Mouse (Mus musculus): ENCODE data around the gene Ppt1. TPM values are rescaled to one million over a fixed set of nuclear protein-coding genes. Genes with fewer than 3 reads are reported as not detected.

The Ppt1 gene
- polyA plus RNA-seq, 1 experiment from 2014 or later: 60.7 TPM

- H3K4me3 ChIP-seq: no peak overlapping the region
- WGBS: 65% methylated on average over 6 of the region's 6 CpGs
- no peak overlapping the region for H3K9ac ChIP-seq
- H3K9me3 ChIP-seq (replicated peaks): 0 out of 2 replicates have a peak, but pooled peaks cover 3% of the 10 kb centered on the region
- H3K27me3 ChIP-seq (replicated peaks): no peaks in the 10 kb centered on the region
- peaks cover 11% of the 10 kb centered on the region for H3K36me3 ChIP-seq
- H3K4me2 ChIP-seq: peak overlapping the region; percentile 78
- H3K27ac ChIP-seq (ENCODE audit: poor library complexity, severe bottlenecking): no peak overlapping the region
- peaks cover 16% of the 10 kb centered on the region for H3K4me1 ChIP-seq (replicated peaks)
- ATAC-seq (ENCODE audit: insufficient number of reproducible peaks, low FRiP score): no peak
These were observed 1.2 kb downstream of the Ppt1 start for GRCm38 (mm10) chr4:122837180-122837730.

GRCm38 (mm10) chr4:122837994-122838393 is 2.0 kb downstream of the Ppt1 start:
- Histone ChIP-seq H3K4me3 (no peak overlapping the region), H3K27me3 (replicated peaks) (no peaks in the 10 kb centered on the region), H3K36me3 (peaks cover 15% of the 10 kb centered on the region), H3K27ac (ENCODE audit: poor library complexity, severe bottlenecking) (no peak overlapping the region), H3K4me2 (no peak overlapping the region), H3K9me3 (replicated peaks) (0 out of 2 replicates have a peak, but pooled peaks cover 3% of the 10 kb centered on the region), H3K9ac (no peak overlapping the region), H3K4me1 (replicated peaks) (peaks cover 16% of the 10 kb centered on the region)
- ATAC-seq (ENCODE audit: insufficient number of reproducible peaks, low FRiP score): no peak
- WGBS: 90% methylated on average over 2 of the region's 2 CpGs

GRCm38 (mm10) chr4:122838416-122838815 is 2.4 kb downstream of the Ppt1 start:
- WGBS: 50% methylated on average over 1 of the region's 1 CpGs
- Histone ChIP-seq H3K36me3 (peaks cover 15% of the 10 kb centered on the region), H3K27me3 (replicated peaks) (no peaks in the 10 kb centered on the region), H3K4me1 (replicated peaks) (peaks cover 16% of the 10 kb centered on the region), H3K9ac (no peak overlapping the region), H3K4me2 (no peak overlapping the region), H3K4me3 (no peak overlapping the region), H3K9me3 (replicated peaks) (0 out of 2 replicates have a peak, but pooled peaks cover 3% of the 10 kb centered on the region), H3K27ac (ENCODE audit: poor library complexity, severe bottlenecking) (no peak overlapping the region)
- no peak for ATAC-seq (ENCODE audit: insufficient number of reproducible peaks, low FRiP score)

- Histone ChIP-seq H3K36me3 (peaks cover 87% of the 10 kb centered on the region), H3K9me3 (replicated peaks) (no peaks in the 10 kb centered on the region), H3K4me2 (no peak overlapping the region), H3K9ac (no peak overlapping the region), H3K27ac (ENCODE audit: poor library complexity, severe bottlenecking) (no peak overlapping the region), H3K27me3 (replicated peaks) (no peaks in the 10 kb centered on the region), H3K4me1 (replicated peaks) (0 out of 2 replicates have a peak, but pooled peaks cover 7% of the 10 kb centered on the region), H3K4me3 (no peak overlapping the region)
- 77% methylated on average over 13 of the region's 13 CpGs for WGBS
- 0 out of 2 replicates have a peak, but pooled peaks have one; percentile 34 for ATAC-seq (ENCODE audit: insufficient number of reproducible peaks, low FRiP score)
These were observed 12.1 kb downstream of the Ppt1 start for GRCm38 (mm10) chr4:122848150-122848621.

GRCm38 (mm10) chr4:122851535-122851934 is 15.5 kb downstream of the Ppt1 start:
- Histone ChIP-seq H3K36me3 (peaks cover 90% of the 10 kb centered on the region), H3K4me3 (no peak overlapping the region), H3K4me1 (replicated peaks) (0 out of 2 replicates have a peak, but pooled peaks cover 7% of the 10 kb centered on the region), H3K27me3 (replicated peaks) (no peaks in the 10 kb centered on the region), H3K27ac (ENCODE audit: poor library complexity, severe bottlenecking) (no peak overlapping the region), H3K9ac (no peak overlapping the region), H3K4me2 (no peak overlapping the region), H3K9me3 (replicated peaks) (no peaks in the 10 kb centered on the region)
- ATAC-seq (ENCODE audit: insufficient number of reproducible peaks, low FRiP score): no peak

- no peak for ATAC-seq (ENCODE audit: insufficient number of reproducible peaks, low FRiP score)
- no peaks in the 10 kb centered on the region for H3K9me3 ChIP-seq (replicated peaks)
- H3K4me1 ChIP-seq (replicated peaks): 0 out of 2 replicates have a peak, but pooled peaks cover 4% of the 10 kb centered on the region
- no peak overlapping the region for H3K27ac ChIP-seq (ENCODE audit: poor library complexity, severe bottlenecking)
- H3K27me3 ChIP-seq (replicated peaks): no peaks in the 10 kb centered on the region
- no peak overlapping the region for H3K9ac ChIP-seq
- H3K4me3 ChIP-seq: no peak overlapping the region
- H3K36me3 ChIP-seq: peaks cover 90% of the 10 kb centered on the region
- WGBS: 69% methylated on average over 2 of the region's 2 CpGs
- H3K4me2 ChIP-seq: no peak overlapping the region
These were observed 17.6 kb downstream of the Ppt1 start for GRCm38 (mm10) chr4:122853691-122854090.

GRCm38 (mm10) chr4:122854770-122855169 is 18.7 kb downstream of the Ppt1 start:
- H3K27ac ChIP-seq (ENCODE audit: poor library complexity, severe bottlenecking): no peak overlapping the region
- H3K36me3 ChIP-seq: peaks cover 88% of the 10 kb centered on the region
- ATAC-seq (ENCODE audit: insufficient number of reproducible peaks, low FRiP score): no peak
- no peaks in the 10 kb centered on the region for H3K27me3 ChIP-seq (replicated peaks)
- 86% methylated on average over 4 of the region's 4 CpGs for WGBS
- H3K9me3 ChIP-seq (replicated peaks): no peaks in the 10 kb centered on the region
- H3K4me2 ChIP-seq: no peak overlapping the region
- 0 out of 2 replicates have a peak, but pooled peaks cover 9% of the 10 kb centered on the region for H3K4me1 ChIP-seq (replicated peaks)
- H3K4me3 ChIP-seq: no peak overlapping the region
- no peak overlapping the region for H3K9ac ChIP-seq

- 0 out of 2 replicates have a peak, but pooled peaks cover 7% of the 10 kb centered on the region for H3K4me1 ChIP-seq (replicated peaks)
- H3K9ac ChIP-seq: no peak overlapping the region
- H3K27me3 ChIP-seq (replicated peaks): no peaks in the 10 kb centered on the region
- no peak overlapping the region for H3K4me3 ChIP-seq
- whole genome bisulfite sequencing: 66% methylated on average over 2 of the region's 2 CpGs
- ATAC-seq (ENCODE audit: insufficient number of reproducible peaks, low FRiP score): no peak
- H3K4me2 ChIP-seq: no peak overlapping the region
- peaks cover 83% of the 10 kb centered on the region for H3K36me3 ChIP-seq
- no peaks in the 10 kb centered on the region for H3K9me3 ChIP-seq (replicated peaks)
- H3K27ac ChIP-seq (ENCODE audit: poor library complexity, severe bottlenecking): no peak overlapping the region
These were observed 21.9 kb downstream of the Ppt1 start for GRCm38 (mm10) chr4:122857909-122858308.

GRCm38 (mm10) chr4:122859096-122859674 is 23.1 kb downstream of the Ppt1 start:
- H3K27me3 ChIP-seq (replicated peaks): no peaks in the 10 kb centered on the region
- no peaks in the 10 kb centered on the region for H3K9me3 ChIP-seq (replicated peaks)
- H3K4me2 ChIP-seq: no peak overlapping the region
- no peak overlapping the region for H3K4me3 ChIP-seq
- 56% methylated on average over 6 of the region's 6 CpGs for WGBS
- 0 out of 2 replicates have a peak, but pooled peaks cover 5% of the 10 kb centered on the region for H3K4me1 ChIP-seq (replicated peaks)
- peaks cover 88% of the 10 kb centered on the region for H3K36me3 ChIP-seq
- ATAC-seq (ENCODE audit: insufficient number of reproducible peaks, low FRiP score): no peak
- H3K9ac ChIP-seq: no peak overlapping the region
- H3K27ac ChIP-seq (ENCODE audit: poor library complexity, severe bottlenecking): no peak overlapping the region

- Histone ChIP-seq H3K4me1 (replicated peaks) (0 out of 2 replicates have a peak, but pooled peaks cover 5% of the 10 kb centered on the region), H3K36me3 (peaks cover 87% of the 10 kb centered on the region), H3K4me3 (no peak overlapping the region), H3K4me2 (no peak overlapping the region), H3K9me3 (replicated peaks) (no peaks in the 10 kb centered on the region), H3K9ac (no peak overlapping the region), H3K27ac (ENCODE audit: poor library complexity, severe bottlenecking) (no peak overlapping the region), H3K27me3 (replicated peaks) (no peaks in the 10 kb centered on the region)
- no peak for ATAC-seq (ENCODE audit: insufficient number of reproducible peaks, low FRiP score)
- WGBS: 93% methylated on average over 4 of the region's 4 CpGs
These were observed 25.8 kb downstream of the Ppt1 start for GRCm38 (mm10) chr4:122861836-122862235.

- WGBS: 81% methylated on average over 1 of the region's 1 CpGs
- no peak for ATAC-seq (ENCODE audit: insufficient number of reproducible peaks, low FRiP score)
- Histone ChIP-seq H3K4me2 (no peak overlapping the region), H3K4me3 (no peak overlapping the region), H3K36me3 (peaks cover 82% of the 10 kb centered on the region), H3K9me3 (replicated peaks) (no peaks in the 10 kb centered on the region), H3K4me1 (replicated peaks) (peaks cover 3% of the 10 kb centered on the region; the same call in 1 of the 2 replicates), H3K9ac (no peak overlapping the region), H3K27me3 (replicated peaks) (no peaks in the 10 kb centered on the region), H3K27ac (ENCODE audit: poor library complexity, severe bottlenecking) (no peak overlapping the region)
These were observed 32.0 kb downstream of the Ppt1 start for GRCm38 (mm10) chr4:122868041-122868440.
